Mouse (Mus musculus) adrenal gland, adult (tissue): ENCODE results near the gene Cuedc1.

ENCODE experiments used
- DNase-seq, 2 experiments: peaks; one replicate each; pipeline ENCODE4 v3.0.0; 2022 to 2023; ENCODE audit warnings: low spot score in 1 of 2; ENCODE audit not compliant: inconsistent age in 2 of 2

Cuedc1 gene

DNA sequence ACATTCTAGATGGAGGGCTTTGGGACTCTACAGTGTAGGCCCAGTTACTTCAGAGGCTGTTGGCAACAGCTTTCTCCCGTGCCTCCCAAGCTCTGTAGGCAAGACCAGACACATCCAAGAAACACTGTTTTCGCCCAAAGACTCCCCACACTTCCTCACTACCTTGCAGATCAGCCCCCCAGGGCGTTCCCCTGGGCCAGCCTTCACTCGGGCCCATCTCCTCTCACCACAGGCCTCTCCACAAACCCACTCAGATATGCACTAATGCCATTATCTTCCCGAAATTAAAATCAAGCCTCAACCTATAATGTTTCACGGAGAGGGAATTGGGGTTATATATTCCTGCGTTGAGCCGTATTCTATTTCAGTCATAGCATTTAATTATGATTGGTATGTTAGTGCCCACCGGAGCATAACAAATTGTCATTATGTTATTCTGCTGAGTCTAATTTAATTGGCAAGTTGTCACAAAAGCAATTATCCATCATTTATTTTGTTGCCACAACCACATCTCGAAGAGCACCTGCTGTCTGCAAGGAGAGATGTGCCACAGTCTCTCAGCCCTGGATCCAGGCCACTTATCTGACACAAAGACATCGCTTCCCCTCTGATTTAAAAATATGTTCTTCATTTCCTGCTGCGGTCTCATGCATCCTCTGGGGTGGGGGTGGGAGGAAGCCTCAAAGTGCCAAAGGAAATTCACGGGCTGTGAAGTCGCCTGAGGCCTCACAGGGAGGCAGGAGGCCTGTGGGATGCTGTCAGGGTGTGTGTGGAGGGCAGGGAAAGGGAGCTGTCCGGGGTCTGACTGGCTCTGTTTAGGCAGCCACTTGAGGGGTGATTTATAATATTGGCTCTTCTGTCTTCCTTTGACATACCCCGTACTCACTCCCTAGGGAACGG lies 135.9 kb downstream of the Cuedc1 start:
- DNase-seq = peak in 1 of 2 experiments; percentile 52

DNA sequence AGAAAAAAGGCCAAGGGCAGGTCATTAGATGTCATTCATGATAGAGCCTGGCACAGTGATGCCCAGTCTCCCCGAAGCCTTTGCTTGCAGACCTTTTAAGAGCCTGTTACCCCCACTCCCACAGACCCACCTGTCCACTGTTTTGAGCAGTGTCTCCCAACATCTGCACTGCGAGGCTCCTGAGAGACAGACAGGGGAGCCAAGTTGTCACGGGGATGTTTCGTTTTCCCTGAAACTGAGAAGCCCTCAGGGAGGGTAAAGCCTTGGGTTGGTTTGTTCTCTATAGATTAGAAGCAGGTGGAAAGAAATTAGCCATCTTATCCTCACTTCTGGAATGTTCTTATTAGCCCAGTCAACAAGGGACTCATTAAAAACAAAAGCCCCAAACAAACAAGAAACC lies 136.9 kb downstream of the Cuedc1 start:
- DNase-seq = no peak

DNA sequence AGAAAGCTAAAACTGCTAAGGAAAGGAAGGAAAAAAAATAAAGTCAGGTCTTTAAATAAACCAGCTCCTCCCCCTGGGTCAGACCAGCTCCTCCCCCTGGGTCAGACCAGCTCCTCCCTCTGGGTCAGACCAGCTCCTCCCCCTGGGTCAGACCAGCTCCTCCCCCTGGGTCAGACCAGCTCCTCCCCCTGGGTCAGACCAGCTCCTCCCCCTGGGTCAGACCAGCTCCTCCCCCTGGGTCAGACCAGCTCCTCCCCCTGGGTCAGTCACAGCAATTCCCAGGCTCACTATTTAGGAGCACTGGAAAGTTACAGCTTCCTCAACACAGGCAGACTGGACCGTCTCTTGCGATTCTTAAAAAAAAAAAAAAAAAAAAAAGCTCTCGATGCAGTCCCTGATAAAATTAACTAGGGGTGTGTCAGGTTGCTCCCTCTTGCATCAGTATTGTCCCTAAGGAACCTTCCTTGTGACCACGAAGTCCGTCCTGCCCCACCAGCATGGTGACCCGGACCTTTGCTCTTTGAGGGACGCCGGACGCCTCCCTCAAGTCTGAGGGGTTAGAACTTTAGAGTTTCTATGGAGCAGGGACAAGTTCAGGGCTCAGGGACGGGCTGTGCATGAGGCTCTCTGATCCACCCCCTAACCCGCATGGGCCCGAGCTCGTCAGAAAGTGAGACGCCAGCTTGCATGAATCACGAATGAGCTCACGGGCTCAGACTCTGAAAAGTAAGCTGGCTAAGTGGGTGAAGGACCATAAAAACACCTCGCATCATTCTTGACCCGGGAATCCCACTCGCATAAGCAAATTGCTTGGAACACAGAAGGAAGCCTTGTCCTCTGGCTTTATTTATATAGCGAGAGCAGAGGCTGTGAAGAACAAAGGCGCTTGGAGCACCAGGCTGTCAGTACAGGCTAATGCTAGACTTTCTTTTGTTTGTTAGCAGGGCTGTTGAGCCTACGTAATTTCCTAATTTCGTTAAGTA lies 137.7 kb downstream of the Cuedc1 start:
- peak; percentile 86 to 92 for DNase-seq

DNA sequence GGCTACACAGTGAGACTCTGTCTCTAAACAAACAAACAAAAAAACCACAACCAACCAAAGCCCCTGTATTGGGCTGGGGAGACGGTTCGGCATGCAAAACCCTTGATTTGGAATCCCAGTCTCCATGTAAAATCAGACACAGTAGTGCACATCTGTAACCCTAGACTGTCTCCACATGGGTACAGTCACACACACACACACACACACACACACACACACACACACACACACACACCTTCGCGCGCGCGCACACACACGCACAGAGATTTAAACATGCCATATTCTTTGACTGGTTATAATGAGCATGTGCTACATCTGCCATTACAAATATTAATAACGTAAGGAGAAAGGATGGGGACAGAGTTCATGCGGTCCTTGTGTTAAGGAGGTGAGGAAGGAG lies 142.4 kb downstream of the Cuedc1 start:
- no peak for DNase-seq

DNA sequence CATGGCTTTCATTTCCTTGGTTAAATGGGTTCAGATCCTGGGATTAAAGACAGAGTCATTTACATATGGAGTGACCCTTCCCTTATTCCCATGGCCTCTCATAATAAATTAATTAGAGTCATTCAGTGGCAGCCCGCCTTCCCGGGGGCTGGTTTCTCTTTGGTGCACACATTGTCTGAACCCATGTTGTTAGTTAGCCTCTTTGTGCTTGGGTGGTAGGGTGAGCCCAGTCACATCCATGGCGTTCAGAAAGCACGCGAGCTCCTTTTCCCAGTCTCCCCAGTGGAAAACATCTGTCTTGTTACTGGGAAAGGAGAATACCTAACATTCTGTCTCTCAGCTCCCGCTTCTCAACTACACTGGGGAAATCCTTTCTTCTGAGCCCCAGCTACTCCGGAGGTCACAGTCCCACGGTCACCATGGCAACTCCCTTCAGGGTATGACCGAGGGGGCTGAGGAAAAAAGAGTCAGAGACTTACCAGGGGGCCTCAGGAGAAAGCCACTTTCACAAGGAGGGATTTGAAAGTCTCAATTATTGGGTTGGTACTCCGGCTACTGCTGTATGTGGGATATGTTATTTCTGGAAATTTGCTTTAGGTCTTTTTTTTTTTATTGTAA lies 143.0 kb downstream of the Cuedc1 start:
- no peak for DNase-seq

DNA sequence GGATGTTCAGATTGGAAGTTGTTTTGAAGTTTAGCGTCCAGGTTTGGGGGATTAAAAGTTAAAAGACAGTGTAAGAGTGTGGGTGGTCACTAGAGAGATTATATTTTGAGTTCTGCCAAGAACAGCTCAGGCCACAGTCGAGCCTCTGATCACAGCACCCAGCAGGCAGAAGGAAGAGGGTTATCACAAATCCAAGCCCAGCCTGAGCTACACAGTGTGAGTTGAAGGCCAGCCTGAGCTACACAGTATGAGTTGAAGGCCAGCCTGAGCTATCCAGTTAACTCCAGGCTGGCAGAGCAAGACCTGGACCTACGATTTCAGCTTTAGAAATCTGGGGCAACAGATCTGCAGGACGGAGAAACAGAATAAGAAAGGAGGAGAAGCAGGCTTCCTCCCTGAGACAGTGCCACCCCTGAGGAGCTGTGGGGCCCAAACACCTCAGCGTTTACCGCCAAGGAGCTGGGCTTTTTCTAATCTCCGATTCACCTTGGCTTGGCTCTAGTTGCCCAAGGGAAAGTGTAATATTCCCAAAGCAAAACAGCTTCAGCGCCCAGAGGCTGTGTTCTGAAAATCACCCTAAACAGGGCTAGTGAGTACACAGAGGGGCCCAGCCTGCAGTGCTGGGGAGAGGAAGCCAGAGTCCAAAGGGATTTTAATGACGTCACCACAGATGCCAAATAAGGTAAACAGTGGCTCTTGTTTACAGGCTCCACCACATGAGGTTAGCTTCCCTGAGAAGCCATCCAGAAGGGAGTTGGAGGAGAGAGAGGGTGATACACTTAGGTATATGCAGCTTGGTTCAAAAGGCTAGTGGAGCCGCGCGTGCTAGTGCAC lies 143.8 kb downstream of the Cuedc1 start:
- no peak for DNase-seq
